Mouse (Mus musculus) right cerebral cortex, postnatal 14 days (tissue): ENCODE measurements around the gene Slc36a4.

Experiments
- DNase-seq: peaks from one replicate; pipeline ENCODE4 v3.0.0; 2022

The Slc36a4 gene

DNA sequence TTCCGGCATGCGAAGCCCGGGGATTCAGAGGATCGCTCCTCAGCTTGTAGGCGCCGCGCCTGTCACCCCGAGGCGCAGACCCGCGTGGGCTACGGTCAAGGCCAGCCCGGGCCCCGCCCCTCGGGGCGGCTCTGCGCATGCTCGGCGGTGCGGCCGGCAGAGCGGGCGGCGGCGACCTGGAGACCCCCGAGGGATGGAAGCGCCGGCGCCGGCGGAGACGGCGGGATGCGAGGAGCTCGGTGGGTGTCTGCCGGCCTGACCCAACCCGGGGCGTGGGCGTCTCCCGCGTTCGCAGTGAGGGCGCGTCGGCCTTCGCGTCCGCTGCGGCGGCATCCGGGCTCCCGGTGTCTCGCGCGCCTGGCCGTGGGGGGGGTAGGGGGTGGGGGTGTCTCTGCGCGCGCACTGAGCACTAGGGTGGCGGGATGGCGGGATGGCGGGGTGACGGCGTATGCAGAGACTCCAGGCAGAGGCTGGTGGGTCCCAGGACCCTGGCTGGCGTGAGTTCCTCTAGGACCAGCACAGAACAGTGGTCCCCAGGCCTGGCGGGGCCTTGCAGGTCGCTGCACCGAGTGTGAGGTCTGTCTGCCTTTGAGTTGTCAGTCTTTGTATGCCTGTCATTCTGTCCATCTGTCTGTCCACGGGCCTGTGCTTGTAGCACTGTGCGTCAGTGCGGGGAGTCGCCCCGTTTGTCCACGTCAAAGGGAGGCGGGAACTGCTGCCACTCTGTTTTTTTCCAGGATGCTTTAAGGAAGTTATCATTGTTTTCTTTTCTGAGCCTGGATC is at the start of gene Slc36a4:
Gene Slc36a4, plus strand, starts transcription at position 140 of the 783 bp plus-strand sequence.
- DNase-seq, result peak; percentile 71

DNA sequence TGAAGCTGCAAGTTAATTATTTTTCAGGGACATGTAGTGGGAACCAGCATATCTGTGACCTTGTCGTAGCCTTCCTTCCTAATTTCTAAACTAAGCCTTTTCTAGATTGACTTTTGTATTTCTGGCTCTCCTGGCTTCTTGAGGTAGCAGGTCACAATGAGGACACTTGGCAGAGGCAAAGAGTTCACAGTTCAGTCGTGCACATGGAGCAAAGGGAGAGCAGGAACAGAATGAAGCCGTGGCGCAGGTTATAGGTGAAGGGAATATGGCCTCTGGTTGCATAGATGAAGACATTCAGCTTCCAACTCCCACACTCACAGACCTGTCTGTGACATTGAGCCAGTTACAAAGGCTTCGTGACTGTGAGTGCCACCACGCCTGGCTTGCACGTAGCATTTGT is 44.9 kb upstream of the Slc36a4 start:
- DNase-seq, result no peak

DNA sequence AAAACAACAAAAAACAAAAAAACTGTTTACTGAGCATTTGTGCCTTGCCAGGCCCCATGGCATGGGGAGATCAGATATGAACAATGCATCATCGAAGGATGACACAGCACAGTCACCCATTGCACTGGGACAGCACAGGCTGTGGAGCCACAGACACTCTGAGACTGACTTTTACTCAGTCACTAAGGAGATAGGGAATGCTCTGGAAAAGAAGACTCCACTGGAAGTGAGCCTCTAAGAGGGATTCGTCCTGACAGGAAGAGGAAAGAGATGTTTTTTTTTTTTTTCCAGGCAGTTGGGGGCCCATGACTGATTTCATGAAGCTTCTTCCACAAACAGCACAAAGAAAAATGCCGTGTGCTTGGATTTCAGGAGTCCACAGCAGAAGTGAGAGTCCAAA is 40.1 kb upstream of the Slc36a4 start:
- no peak for DNase-seq

DNA sequence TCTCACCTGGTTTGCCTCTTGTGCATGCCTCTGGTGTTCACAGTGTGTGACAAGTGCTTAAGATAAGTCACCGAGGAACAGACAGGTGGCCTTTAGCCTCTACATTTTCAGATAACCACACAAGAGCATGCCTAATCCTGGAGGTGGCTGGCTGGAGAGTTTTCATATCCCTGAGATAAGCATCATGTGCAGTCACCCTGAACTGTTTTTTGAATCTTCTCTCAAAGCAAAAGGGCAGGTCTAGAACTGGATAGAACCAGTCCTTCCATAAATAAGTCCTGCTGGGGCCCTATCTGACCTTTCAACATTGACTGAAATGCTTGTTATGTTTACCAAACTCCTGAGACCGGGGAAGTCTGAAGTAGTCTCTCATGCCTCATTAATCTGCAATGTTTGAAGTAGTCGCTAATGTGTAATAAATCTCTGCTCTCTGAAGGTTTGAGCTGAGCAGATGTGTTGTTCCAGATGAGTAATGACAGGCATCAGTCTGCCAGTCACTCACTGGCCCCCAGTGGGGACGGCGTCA is 39.5 kb upstream of the Slc36a4 start:
- no peak for DNase-seq

DNA sequence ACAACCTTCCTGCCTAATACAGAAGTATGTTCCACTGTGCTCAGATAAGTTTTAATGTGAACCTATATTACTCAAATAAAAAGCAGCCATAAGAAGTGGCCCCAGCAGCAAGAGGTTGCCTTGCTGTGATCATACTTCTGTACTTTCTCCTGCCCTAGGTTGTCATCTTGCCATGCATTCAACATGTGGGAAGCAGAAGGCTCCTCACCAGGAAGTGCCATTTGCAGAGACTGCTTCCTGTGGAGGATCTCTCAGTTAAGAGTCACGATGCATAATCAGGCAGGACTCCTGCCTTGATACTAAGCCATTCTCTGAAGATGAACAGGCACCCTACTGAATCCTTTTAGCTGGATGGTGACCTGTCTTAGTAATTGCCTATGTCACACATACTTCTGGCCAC is 37.3 kb upstream of the Slc36a4 start:
- DNase-seq, result no peak

DNA sequence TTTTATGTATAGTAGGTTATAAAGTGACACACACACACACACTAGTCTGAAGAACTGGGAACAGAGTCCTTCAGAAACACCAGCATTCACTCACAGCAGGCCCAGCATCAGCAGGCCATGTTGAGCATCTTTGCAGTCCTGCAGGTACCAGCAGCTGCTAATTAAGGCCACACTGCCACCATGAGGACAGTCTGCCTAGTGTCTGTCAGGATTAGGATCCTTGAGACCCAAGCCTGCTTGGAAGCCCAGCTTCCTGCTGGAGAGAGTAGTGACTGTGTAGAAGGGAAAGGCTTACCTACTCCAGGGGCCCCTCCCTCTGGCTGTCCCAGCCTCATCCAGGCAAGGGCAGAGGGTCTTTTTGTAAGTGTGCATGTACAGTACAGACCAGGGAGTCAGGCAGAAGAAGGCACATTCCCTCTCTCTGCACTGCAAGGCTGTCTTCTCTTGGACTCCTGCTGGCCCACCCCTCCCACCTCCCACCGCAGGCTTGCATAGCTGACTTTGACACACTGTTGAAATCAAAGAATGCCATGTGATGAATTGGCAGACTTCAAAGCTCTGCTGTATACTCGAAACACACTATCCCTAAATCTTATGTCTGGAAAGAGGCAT is 27.6 kb upstream of the Slc36a4 start:
- DNase-seq, result peak; percentile 77

DNA sequence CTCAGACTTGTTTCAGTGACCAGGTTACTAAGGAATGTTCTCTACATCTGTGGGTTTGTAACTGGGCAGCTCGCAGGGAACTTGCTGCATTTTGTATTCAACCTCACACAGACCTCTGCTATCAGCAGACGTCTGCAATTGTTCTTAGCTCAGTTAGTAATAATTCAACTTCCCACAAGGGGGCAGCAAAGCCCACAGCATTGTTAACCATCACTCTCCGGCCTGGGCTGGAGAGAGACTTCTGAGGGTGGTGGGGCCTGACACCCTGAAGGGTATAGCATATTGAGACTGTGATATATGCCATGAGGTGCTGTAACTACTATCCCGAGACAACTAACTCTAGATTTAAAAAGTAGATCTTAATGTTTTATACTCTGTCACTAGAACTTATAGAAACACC is 24.3 kb upstream of the Slc36a4 start:
- peak; percentile 66 for DNase-seq

DNA sequence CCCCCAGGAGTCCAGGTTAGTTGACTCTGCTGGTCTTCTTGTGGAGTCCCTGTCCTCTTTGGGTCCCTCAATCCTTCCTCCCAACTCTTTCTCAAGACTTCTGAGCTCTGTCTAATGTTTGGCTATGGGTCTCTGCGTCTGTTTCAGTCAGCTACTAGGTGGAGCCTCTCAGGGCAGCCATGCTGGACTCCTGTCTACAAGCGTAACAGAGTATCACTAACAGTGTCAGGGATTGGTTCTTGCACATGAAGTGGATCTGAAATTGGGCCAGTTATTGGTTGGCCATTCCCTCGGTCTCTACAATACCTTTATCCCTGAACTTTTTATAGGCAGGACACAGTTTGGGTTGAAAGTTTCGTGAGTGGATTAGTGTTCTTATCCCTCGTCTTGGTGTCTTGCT is 22.2 kb upstream of the Slc36a4 start:
- DNase-seq, result no peak

DNA sequence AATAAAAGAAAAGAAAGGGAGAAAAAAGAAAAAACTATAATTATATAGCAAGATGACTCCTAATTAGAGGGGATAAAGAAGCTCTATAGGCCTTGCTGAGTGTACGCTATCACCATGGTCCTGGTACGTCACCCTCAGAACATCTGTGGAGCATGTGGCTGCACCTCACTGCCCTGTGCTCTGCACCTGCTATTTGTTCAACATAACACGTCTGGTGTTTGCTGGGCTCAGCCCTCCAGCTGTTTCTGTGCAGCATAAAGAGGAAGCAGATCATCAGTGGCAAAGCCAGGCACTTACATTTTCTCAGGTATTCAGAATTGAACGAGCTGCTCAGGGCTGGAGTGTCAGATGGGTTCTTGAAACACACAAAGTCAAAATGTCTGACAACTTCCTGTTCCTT is 15.7 kb upstream of the Slc36a4 start:
- DNase-seq, result no peak

DNA sequence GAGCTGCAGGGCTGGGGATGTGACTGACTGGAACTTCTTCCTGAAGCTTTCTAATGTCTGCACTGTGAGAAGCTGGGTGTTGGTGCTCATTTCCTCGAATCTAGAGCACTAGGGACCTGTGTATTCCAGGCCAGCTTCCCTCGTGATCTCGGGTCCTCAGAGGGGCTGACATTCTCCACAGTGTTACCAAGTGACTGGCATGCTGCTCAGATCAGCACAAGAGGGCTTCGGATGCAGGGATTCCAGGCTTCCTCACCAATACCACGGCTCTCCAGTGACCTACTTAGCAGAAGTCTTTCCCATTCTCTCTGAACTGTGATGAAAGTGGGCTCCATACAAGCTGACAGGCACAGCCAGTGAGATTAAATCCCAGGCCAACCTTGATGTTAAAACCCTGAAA is 14.5 kb upstream of the Slc36a4 start:
- DNase-seq, result no peak

DNA sequence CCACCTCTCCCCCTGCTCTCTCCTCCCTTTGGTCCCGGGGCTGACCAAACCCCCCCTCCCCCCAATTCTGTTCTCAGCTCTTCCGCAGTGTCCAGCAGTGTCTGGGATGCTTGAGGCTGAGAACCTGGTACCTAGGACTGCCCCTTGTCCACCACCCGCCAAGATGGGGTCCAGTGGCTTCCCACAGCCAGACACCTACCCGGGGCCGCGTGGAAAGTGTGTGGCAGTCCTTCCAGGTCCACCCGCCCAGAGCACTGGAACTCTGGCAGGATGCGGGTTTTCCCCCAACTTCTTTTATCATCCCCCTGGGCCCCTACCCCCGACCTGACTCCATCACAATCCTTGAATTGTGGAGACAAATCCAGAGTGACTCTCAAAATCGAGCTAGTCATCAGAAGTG is 3.8 kb upstream of the Slc36a4 start:
- no peak for DNase-seq

DNA sequence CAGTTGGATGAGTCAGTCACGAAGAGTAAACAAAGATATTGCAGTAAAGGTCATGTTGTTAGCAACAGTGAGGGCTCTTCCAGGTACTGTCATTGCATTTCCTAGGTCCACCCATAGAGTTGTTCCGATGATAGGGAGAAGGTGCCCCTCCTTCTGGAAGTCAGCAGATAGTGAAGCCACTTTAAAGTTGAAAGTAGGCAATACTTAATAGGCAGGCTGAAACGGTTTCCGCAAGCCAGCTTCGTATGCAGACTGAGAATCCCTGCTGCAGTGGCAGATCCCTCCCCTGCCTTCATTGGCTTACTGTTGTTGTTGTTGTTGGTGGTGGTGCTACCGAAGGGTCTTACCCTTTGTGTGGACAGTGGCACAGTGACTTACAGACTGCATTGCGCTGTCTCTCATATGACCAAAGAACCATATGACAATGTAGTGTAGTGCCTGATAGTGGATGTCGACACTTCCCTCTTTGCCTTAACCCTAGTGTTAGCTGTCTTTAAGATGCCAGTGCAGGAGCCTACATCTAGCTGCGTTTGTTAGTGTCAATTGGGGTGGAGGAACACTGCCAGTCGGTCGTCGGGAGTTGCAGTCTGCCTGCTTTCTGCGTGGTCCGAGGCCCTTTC is 449 bp upstream of the Slc36a4 start:
- DNase-seq, result no peak

DNA sequence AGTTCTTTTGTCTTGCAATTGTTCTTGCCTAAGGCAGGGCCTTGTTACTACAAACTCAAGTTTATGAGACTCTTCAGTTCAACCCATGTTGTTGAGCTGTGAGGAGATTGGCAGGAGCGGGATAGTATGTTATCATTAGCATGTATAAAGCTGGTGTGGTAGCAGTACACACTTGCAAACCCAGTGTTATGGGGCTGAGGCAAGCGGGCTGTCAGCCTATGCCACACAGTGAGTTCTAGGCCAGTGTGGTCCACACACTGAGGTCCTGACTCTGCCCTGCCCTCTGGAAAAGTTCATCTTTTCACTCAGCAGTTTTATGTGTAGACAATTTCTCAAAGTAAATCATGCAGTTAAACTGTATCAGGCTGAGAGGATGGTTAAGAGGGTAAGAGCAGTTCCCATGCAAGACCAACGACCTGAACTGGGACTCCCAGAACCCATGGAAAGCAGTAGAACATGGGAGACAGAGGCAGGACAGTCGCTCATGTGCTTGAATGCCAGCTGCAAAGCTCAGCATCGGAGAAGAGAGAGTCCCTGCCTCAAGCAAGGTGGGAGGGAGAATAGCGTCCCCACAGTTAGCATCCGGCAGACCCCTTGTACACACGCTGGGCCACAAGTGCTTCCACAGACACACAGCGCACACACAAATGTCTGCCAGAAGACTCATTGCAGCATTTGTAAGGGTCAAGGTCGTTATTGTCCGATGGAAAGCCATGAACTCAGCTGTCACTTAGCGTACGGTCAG is 1.5 kb downstream of the Slc36a4 start:
- no peak for DNase-seq

DNA sequence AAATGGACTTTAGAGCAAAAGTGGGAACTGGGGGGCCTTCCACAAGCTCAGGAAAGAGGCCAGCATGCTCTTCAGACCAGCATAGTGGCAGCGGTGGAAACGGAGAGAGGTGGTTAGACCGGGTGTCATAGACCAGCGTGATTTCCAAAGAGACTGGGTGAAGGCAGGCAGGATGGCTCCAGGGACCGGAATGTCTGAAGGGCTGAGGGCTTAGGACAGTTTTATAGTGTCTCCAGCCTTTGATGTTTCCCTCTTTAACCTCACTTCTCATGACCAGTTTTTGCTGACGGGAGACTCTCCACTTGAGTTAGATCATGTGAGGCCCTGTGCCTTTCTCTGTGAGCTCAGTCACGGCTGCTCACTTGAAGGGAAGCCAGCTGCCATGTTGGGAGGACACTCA is 2.1 kb downstream of the Slc36a4 start:
- DNase-seq, result no peak

DNA sequence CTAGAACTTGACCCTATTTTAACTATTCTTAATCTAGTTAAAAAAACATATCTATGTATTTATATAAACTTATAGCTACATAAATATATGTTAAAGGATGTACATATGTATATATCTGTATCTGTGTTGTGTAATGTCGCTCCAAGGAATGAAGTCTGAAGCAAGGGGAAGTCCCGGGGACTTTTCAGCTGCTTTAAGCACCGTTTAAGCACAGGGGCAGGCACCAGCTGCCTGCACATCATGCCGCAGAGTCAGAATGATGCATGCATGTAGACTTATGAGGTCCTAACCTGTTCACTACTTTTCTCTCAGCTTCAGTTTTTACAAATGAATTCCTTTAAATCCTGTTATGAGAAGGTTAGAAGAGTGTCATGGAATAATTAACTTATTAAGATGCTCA is 5.3 kb downstream of the Slc36a4 start:
- no peak for DNase-seq

DNA sequence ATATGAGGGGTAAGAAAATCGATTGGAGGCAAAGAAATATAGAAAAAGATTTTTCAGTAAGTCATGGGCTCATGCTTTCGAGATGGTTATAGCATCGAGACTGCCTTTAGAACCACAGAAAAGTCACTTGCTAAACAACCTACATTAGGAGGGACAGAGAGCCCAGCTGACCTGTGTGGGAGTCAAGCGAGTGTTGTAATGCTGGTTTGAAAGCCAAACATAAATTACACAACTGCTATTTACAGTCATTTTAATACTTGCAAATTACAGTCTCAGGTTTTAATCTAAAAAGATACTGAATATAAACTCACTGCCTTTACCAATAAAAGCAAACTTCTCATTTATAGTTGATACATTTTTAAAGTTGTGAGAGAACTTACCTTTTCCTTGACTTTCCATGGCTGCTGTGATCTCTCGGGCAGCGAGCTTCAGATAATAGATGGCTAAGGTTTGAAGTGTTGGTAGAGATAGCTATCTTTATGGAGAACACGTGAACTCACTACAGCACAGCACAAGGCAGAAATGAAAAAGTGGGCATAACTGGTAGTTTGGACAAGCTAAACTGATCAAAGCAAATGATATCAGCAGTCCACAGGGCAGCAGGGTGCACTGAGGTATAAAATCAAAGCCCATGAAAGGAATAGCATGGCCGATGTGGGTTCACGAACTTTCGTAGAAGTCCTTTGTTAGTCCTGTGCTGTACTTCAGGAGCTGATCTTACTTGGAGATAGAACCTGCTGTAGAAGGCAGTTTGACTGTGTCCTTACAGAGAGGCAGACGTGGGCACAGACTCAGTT is 5.9 kb downstream of the Slc36a4 start:
- no peak for DNase-seq

DNA sequence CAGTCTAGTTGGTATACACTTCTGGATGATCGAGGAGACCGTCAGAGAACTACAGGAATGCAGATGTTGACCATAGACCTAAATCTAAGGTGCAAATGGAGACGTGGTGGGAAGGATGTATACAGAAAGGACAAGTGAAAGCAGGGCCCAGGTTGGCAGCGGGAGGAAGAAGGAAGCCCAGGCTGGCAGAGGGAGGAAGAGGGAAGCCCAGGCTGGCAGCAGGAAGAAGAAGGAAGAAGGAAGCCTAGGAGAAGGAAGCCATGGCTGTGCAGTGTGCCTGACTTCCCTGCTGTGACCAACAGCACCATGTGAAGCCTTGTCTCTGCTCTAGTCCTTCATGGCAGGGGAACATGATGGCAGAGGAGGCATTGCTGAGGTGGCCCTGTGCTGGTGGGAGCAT is 7.8 kb downstream of the Slc36a4 start:
- no peak for DNase-seq

DNA sequence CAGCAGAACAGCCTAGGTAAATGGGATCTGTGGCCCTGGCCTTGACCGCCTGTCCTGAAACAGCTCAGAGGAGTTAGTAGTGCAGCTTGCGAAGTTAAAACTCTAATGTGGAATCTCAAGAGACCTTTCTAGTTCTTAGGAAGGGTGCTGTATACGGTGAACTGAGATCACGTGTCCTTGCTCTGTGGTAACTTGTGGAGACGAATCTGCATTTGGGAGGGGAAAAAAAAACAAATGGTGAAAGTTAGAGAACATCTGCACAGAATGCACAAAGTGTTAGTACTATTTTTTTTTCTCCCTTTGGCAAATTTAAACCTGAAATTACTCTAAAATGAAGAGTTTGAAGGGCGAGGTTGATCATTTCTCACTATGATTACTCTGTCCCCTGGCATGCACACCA is 8.8 kb downstream of the Slc36a4 start:
- no peak for DNase-seq

DNA sequence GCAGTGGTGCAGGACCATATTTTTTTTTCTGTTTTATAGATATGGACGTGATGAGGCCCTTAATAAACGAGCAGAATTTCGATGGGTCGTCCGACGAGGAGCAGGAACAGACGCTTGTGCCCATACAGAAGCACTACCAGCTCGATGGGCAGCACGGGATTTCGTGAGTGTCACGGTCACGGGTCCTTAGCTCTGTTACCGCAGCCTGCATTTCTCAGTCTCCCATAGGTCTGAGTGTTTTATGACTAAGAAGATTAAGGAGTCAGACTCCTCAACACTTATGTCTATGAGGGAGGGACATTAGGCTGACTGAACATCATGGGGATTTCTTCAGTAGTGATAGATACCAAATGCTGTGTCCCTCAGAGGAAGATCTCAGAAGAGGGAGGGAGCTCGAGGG is 10.1 kb downstream of the Slc36a4 start:
- no peak for DNase-seq

DNA sequence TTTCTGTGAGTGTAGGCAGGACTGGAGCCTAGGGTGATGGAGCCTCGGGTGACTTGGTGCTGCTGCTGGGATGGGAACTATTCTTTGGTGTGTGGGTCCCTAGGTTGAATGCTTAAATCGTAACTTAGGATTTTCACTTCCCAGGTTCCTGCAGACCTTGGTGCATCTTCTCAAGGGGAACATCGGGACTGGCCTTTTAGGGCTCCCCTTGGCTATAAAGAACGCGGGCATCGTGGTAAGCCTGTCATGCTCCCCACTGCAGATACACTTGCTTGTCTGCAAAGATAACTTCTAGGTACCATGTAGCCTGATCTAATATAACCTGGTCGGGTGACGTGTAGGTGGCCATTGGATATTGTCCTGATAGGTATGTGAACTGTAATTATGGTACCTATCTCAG is 11.0 kb downstream of the Slc36a4 start:
- DNase-seq, result no peak

DNA sequence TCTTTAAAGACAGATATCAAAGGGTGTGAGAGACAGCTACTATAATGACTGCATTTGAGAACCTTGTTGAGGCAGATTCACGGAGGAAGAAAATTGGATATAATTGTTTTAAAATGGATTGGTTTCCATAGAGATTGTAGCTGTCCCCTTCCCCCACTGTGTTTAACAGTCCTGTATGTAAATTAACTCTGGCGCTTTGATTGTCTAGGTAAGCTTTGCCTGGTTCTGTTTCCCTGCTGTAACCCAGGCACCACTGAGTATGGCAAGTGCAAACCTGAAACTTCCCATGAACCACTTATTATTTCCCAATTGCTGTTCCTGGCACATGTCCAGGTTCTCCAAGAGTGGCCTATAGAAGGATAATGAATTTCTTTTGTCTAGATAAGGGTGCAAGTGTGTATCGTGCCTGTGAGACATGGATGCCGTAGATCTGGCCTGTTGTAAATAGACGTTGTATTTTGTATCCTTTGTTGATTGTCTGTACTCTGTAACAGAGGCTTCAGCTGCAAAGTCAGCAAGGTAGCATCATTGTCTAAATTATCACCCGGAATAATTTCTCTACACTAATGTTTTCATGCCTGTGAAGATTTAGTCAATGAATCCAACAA is 11.8 kb downstream of the Slc36a4 start:
- no peak for DNase-seq

DNA sequence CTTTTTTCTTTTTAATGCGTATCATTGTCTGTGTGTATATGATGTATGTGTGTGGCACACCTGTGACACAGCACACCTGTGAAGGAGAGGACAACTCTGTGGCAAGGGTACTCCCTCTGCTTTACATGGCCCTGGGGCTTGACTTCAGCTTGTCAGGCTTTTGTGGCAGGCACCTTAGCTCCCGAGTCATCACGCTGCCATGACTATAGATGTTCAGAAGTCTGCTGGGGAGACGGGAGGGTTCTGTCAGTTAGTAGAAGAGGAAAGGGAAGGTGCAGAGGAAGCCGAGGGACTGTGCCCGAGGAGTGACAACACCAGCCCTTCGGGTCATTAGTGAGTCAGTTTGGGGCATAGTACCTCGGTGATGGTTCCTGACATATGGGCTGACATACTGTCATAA is 13.0 kb downstream of the Slc36a4 start:
- DNase-seq, result no peak
